Mouse (Mus musculus): ENCODE results near the gene Ect2.

- no peak for TF ChIP-seq EP300 (optimal IDR thresholded peaks at IDR 0.05)
- peak; percentile 96 for TF ChIP-seq CTCF (IDR thresholded peaks at IDR 0.05; ENCODE audit: low read depth)
Observed at GRCm38 (mm10) chr3:27182733-27183600, 29.3 kb upstream of the Ect2 start, which contains the start of gene Nceh1.
